In genomic region chr1:167032046-167032648, GRCm38 (mm10) we compare ENCODE assay signal across 20 mouse cellular contexts. TPM values are rescaled to one million over a fixed set of nuclear protein-coding genes. Genes with fewer than 3 reads are reported as not detected.
DNase-seq lines count a peak whose midpoint lies in the region; ATAC-seq and TF ChIP-seq lines count a peak whose summit lies in the region.
"Had no signal": no experiment of that assay in that cellular context is flagged by ENCODE, and none has a peak within 500 bp of the region (broad histone marks: within the 10 kb centered on the region; RNA-seq: fewer than 3 reads in every experiment).

No protein-coding gene starts in this region.

- H3K27ac ChIP-seq in forebrain, embryonic 12.5 days: 0 out of 2 replicates have a peak overlapping the region, but pooled peaks have one; percentile 50
- H3K27ac ChIP-seq in forebrain, embryonic 11.5 days (ENCODE audit: low read depth, low read length): no peak overlapping the region
- peak overlapping the region; percentile 53; the same call in 1 of the 2 replicates for H3K27ac ChIP-seq in hindbrain, embryonic 13.5 days
- H3K27ac ChIP-seq in midbrain, embryonic 15.5 days: peak overlapping the region; percentile 47; the same call in 1 of the 2 replicates
- H3K27ac ChIP-seq in liver, embryonic 12.5 days: no peak overlapping the region
- H3K27ac ChIP-seq: embryonic facial prominence, embryonic 15.5 days; limb, embryonic 15.5 days; stomach, postnatal 0 days had no signal

- no peaks in the 10 kb centered on the region for H3K36me3 ChIP-seq in forebrain, embryonic 12.5 days (replicated peaks)
- no peaks in the 10 kb centered on the region for H3K36me3 ChIP-seq in forebrain, embryonic 11.5 days (ENCODE audit: control insufficient read depth, insufficient read depth, low read length)
- H3K36me3 ChIP-seq in hindbrain, embryonic 13.5 days: peaks cover 8% of the 10 kb centered on the region; the same call in 1 of the 2 replicates
- no peaks in the 10 kb centered on the region for H3K36me3 ChIP-seq in midbrain, embryonic 15.5 days (replicated peaks)
- no peaks in the 10 kb centered on the region for H3K36me3 ChIP-seq in liver, embryonic 12.5 days
- H3K36me3 ChIP-seq: embryonic facial prominence, embryonic 15.5 days; limb, embryonic 15.5 days had no signal

- no peak overlapping the region for H3K4me3 ChIP-seq in forebrain, embryonic 12.5 days (replicated peaks)
- no peak overlapping the region for H3K4me3 ChIP-seq in forebrain, embryonic 11.5 days (ENCODE audit: low read depth, low read length)
- no peak overlapping the region for H3K4me3 ChIP-seq in hindbrain, embryonic 13.5 days
- H3K4me3 ChIP-seq in midbrain, embryonic 15.5 days: no peak overlapping the region
- H3K4me3 ChIP-seq in liver, embryonic 12.5 days: no peak overlapping the region
- H3K4me3 ChIP-seq: embryonic facial prominence, embryonic 15.5 days; limb, embryonic 15.5 days had no signal

- H3K27me3 ChIP-seq in forebrain, embryonic 12.5 days: no peaks in the 10 kb centered on the region
- no peaks in the 10 kb centered on the region for H3K27me3 ChIP-seq in forebrain, embryonic 11.5 days (ENCODE audit: control insufficient read depth, insufficient read depth, low read length)
- H3K27me3 ChIP-seq in hindbrain, embryonic 13.5 days: no peaks in the 10 kb centered on the region
- no peaks in the 10 kb centered on the region for H3K27me3 ChIP-seq in midbrain, embryonic 15.5 days (replicated peaks)
- no peaks in the 10 kb centered on the region for H3K27me3 ChIP-seq in liver, embryonic 12.5 days (replicated peaks)
- H3K27me3 ChIP-seq: embryonic facial prominence, embryonic 15.5 days; limb, embryonic 15.5 days had no signal

- peaks cover 11% of the 10 kb centered on the region for H3K4me1 ChIP-seq in forebrain, embryonic 12.5 days
- no peaks in the 10 kb centered on the region for H3K4me1 ChIP-seq in forebrain, embryonic 11.5 days (replicated peaks; ENCODE audit: control insufficient read depth, insufficient read depth, low read length)
- peaks cover 17% of the 10 kb centered on the region for H3K4me1 ChIP-seq in hindbrain, embryonic 13.5 days (replicated peaks)
- H3K4me1 ChIP-seq in midbrain, embryonic 15.5 days: peaks cover 16% of the 10 kb centered on the region
- H3K4me1 ChIP-seq in liver, embryonic 12.5 days: no peaks in the 10 kb centered on the region
- H3K4me1 ChIP-seq: embryonic facial prominence, embryonic 15.5 days; limb, embryonic 15.5 days had no signal

- 46% methylated on average over 13 of the region's 13 CpGs for WGBS in forebrain, embryonic 12.5 days
- WGBS in forebrain, embryonic 11.5 days: 48% methylated on average over 13 of the region's 13 CpGs
- 48% methylated on average over 13 of the region's 13 CpGs for WGBS in hindbrain, embryonic 13.5 days
- WGBS in midbrain, embryonic 15.5 days: 23% methylated on average over 13 of the region's 13 CpGs
- WGBS in liver, embryonic 12.5 days (ENCODE audit: insufficient replicate concordance): 64% methylated on average over 13 of the region's 13 CpGs

- peaks cover 15% of the 10 kb centered on the region for H3K9me3 ChIP-seq in forebrain, embryonic 12.5 days
- no peaks in the 10 kb centered on the region for H3K9me3 ChIP-seq in forebrain, embryonic 11.5 days (ENCODE audit: control insufficient read depth, low read length)
- H3K9me3 ChIP-seq in hindbrain, embryonic 13.5 days: peaks cover 10% of the 10 kb centered on the region
- no peaks in the 10 kb centered on the region for H3K9me3 ChIP-seq in midbrain, embryonic 15.5 days
- peaks cover 15% of the 10 kb centered on the region for H3K9me3 ChIP-seq in liver, embryonic 12.5 days (replicated peaks)
- H3K9me3 ChIP-seq: embryonic facial prominence, embryonic 15.5 days; limb, embryonic 15.5 days had no signal

- H3K4me2 ChIP-seq in forebrain, embryonic 12.5 days: no peak overlapping the region
- H3K4me2 ChIP-seq in forebrain, embryonic 11.5 days (ENCODE audit: low read depth, low read length, severe bottlenecking): no peak overlapping the region
- no peak overlapping the region for H3K4me2 ChIP-seq in hindbrain, embryonic 13.5 days
- H3K4me2 ChIP-seq in midbrain, embryonic 15.5 days: no peak overlapping the region
- no peak overlapping the region for H3K4me2 ChIP-seq in liver, embryonic 12.5 days
- H3K4me2 ChIP-seq: embryonic facial prominence, embryonic 15.5 days; limb, embryonic 15.5 days had no signal

- H3K9ac ChIP-seq in forebrain, embryonic 12.5 days: no peak overlapping the region
- H3K9ac ChIP-seq in forebrain, embryonic 11.5 days (ENCODE audit: low read length): no peak overlapping the region
- H3K9ac ChIP-seq in hindbrain, embryonic 13.5 days: 0 out of 2 replicates have a peak overlapping the region, but pooled peaks have one; percentile 26
- no peak overlapping the region for H3K9ac ChIP-seq in midbrain, embryonic 15.5 days
- no peak overlapping the region for H3K9ac ChIP-seq in liver, embryonic 12.5 days
- H3K9ac ChIP-seq: embryonic facial prominence, embryonic 15.5 days; limb, embryonic 15.5 days; liver, postnatal 0 days had no signal

- TF ChIP-seq POLR2A in brain, embryonic 14.5 days (IDR thresholded peaks at IDR 0.05; ENCODE audit: borderline replicate concordance, extremely low read depth, insufficient read depth, insufficient read length, poor library complexity, severe bottlenecking): no peak

- TF ChIP-seq CTCF in brain, embryonic 14.5 days (IDR thresholded peaks at IDR 0.05; ENCODE audit: borderline replicate concordance, extremely low read depth, insufficient read depth, insufficient read length): no peak

- ATAC-seq in forebrain, embryonic 12.5 days (ENCODE audit: low FRiP score): no peak
- ATAC-seq in forebrain, embryonic 11.5 days (replicated peaks; ENCODE audit: low FRiP score): no peak
- ATAC-seq in hindbrain, embryonic 13.5 days (ENCODE audit: low FRiP score): peak; percentile 64; the same call in 1 of the 2 replicates
- ATAC-seq in midbrain, embryonic 15.5 days (replicated peaks): peak; percentile 71
- ATAC-seq in liver, embryonic 12.5 days: no peak
- ATAC-seq: liver, postnatal 0 days had no signal

- DNase-seq in forebrain, embryonic 11.5 days (ENCODE audit: low spot score): no peak
- DNase-seq in brain, embryonic 14.5 days (ENCODE audit: low read depth): peak; percentile 79
- no peak for DNase-seq in kidney, adult 9 months
- no peak for DNase-seq in heart, adult 11 months
- DNase-seq: adrenal gland, adult 2 months; embryo, embryonic 11 days; gastrocnemius, postnatal 14 days; kidney, adult 18-20 months; kidney, postnatal 25 days; liver, postnatal 0 days; lung, postnatal 14 days; right cerebral cortex, postnatal 14 days; thymus, postnatal 36 days had no signal

RNA-seq across cellular contexts. Expression of gene Fam78b, which starts 30.9 kb away (rescaled TPM):
- 5.0 and 5.9 TPM in 2 replicates for polyA plus RNA-seq in forebrain, embryonic 12.5 days (2016; fragmentation: Nextera tagmentation; extraction: Ambion mirVana)
- 4.5 and 6.3 TPM in 2 replicates for polyA plus RNA-seq in forebrain, embryonic 11.5 days (2014; fragmentation: Nextera tagmentation; extraction: Ambion mirVana)
- 26.1 and 43.3 TPM in 2 replicates for polyA plus RNA-seq in brain, embryonic 14.5 days (2012; rRNA removed)
- 8.3 and 9.0 TPM in 2 replicates for polyA plus RNA-seq in hindbrain, embryonic 13.5 days (2015; fragmentation: Nextera tagmentation; extraction: Ambion mirVana)
- 15.3 and 15.9 TPM in 2 replicates for polyA plus RNA-seq in midbrain, embryonic 15.5 days (2015; fragmentation: Nextera tagmentation; extraction: Ambion mirVana)
- 0.35 and 0.36 TPM in 2 replicates for polyA plus RNA-seq in liver, embryonic 12.5 days (2016; fragmentation: Nextera tagmentation; extraction: Ambion mirVana)

Comparison
In these comparisons a context has a peak if more than half of its experiments do, and no peak if none do; other contexts are left out.
1. H3K27ac ChIP-seq: peak in forebrain, embryonic 12.5 days (single experiment), hindbrain, embryonic 13.5 days (single experiment) and midbrain, embryonic 15.5 days (single experiment); none in forebrain, embryonic 11.5 days (single experiment) and liver, embryonic 12.5 days (single experiment).
2. ATAC-seq: peak in hindbrain, embryonic 13.5 days (single experiment) and midbrain, embryonic 15.5 days (single experiment); none in forebrain, embryonic 12.5 days (single experiment), forebrain, embryonic 11.5 days (single experiment) and liver, embryonic 12.5 days (single experiment).